Comparison of ENCODE assay signal across 24 mouse cellular contexts in genomic region chr11:54939501-54939900, GRCm38 (mm10). TPM values are rescaled to one million over a fixed set of nuclear protein-coding genes. Genes with fewer than 3 reads are reported as not detected.
A peak's percentile ranks its signal among the peaks of the same experiment; 100 is the strongest.
DNase-seq lines count a peak whose midpoint lies in the region; ATAC-seq and TF ChIP-seq lines count a peak whose summit lies in the region.
"Had no signal": no experiment of that assay in that cellular context is flagged by ENCODE, and none has a peak within 500 bp of the region (broad histone marks: within the 10 kb centered on the region; RNA-seq: fewer than 3 reads in every experiment).

No protein-coding gene starts in this region.

- no peak overlapping the region for H3K9ac ChIP-seq in hindbrain, postnatal 0 days (replicated peaks; ENCODE audit: low read length)
- H3K9ac ChIP-seq: limb, embryonic 13.5 days; liver, embryonic 12.5 days; neural tube, embryonic 15.5 days had no signal

- H3K36me3 ChIP-seq in hindbrain, embryonic 10.5 days: peaks cover 40% of the 10 kb centered on the region
- H3K36me3 ChIP-seq in hindbrain, postnatal 0 days (ENCODE audit: insufficient read depth, low read length): peaks cover 8% of the 10 kb centered on the region; the same call in 1 of the 2 replicates

- H3K27me3 ChIP-seq in hindbrain, embryonic 10.5 days (ENCODE audit: insufficient read depth, poor library complexity, severe bottlenecking): no peaks in the 10 kb centered on the region
- H3K27me3 ChIP-seq in hindbrain, postnatal 0 days (ENCODE audit: insufficient read depth, low read length): no peaks in the 10 kb centered on the region
- H3K27me3 ChIP-seq: CH12.LX; limb, embryonic 13.5 days; liver, embryonic 12.5 days; neural tube, embryonic 15.5 days; Patski had no signal

- H3K4me3 ChIP-seq in hindbrain, embryonic 10.5 days: no peak overlapping the region
- no peak overlapping the region for H3K4me3 ChIP-seq in hindbrain, postnatal 0 days (ENCODE audit: low read length)
- H3K4me3 ChIP-seq: limb, embryonic 13.5 days; liver, embryonic 12.5 days; neural tube, embryonic 15.5 days had no signal

- 0 out of 2 replicates have a peak overlapping the region, but pooled peaks have one; percentile 9 for H3K27ac ChIP-seq in hindbrain, embryonic 10.5 days
- no peak overlapping the region for H3K27ac ChIP-seq in hindbrain, postnatal 0 days
- H3K27ac ChIP-seq: limb, embryonic 13.5 days; liver, embryonic 12.5 days; neural tube, embryonic 15.5 days had no signal

- H3K9me3 ChIP-seq in hindbrain, embryonic 10.5 days: no peaks in the 10 kb centered on the region
- no peaks in the 10 kb centered on the region for H3K9me3 ChIP-seq in hindbrain, postnatal 0 days (ENCODE audit: low read length)
- H3K9me3 ChIP-seq: G1E; limb, embryonic 13.5 days; liver, embryonic 12.5 days; neural tube, embryonic 15.5 days had no signal

- peak; percentile 39 for DNase-seq in cerebellum, adult 9-10 months
- DNase-seq in cerebellum, postnatal 36 days: no peak
- DNase-seq in hindbrain, embryonic 10.5 days (ENCODE audit: low spot score): no peak
- DNase-seq in hindbrain, postnatal 0 days (ENCODE audit: low spot score): no peak
- peak; percentile 54 for DNase-seq in brain, adult 2 months (ENCODE audit: low read depth, low spot score)
- peak; percentile 38 for DNase-seq in cerebellum, postnatal 25 days
- DNase-seq in ovary, postnatal 14 days (ENCODE audit: low spot score): no peak
- DNase-seq: B cell, adult 2 months; gastrocnemius, postnatal 36 days; kidney, adult 8-10 months; kidney, postnatal 14 days; lung, adult 18-20 months; lung, postnatal 10 days; spleen, adult 18-20 months had no signal

- ATAC-seq in hindbrain, postnatal 0 days: no peak
- no peak for ATAC-seq in erythroblast, adult 5-6 weeks (replicated peaks; ENCODE audit: low FRiP score, poor library complexity, severe bottlenecking)
- ATAC-seq: forebrain, embryonic 14.5 days; liver, embryonic 12.5 days; Patski had no signal

- H3K4me1 ChIP-seq in hindbrain, embryonic 10.5 days (replicated peaks): peaks cover 37% of the 10 kb centered on the region
- peaks cover 3% of the 10 kb centered on the region; the same call in 1 of the 2 replicates for H3K4me1 ChIP-seq in hindbrain, postnatal 0 days (ENCODE audit: insufficient read depth, low read length)

- WGBS in hindbrain, embryonic 10.5 days: 84% methylated on average over 8 of the region's 8 CpGs
- 75% methylated on average over 8 of the region's 8 CpGs for WGBS in hindbrain, postnatal 0 days

- no peak overlapping the region for H3K4me2 ChIP-seq in hindbrain, postnatal 0 days (ENCODE audit: low read depth, low read length)
- H3K4me2 ChIP-seq: limb, embryonic 13.5 days; liver, embryonic 12.5 days; midbrain, embryonic 11.5 days; neural tube, embryonic 15.5 days had no signal

- TF ChIP-seq CTCF in hindbrain, postnatal 0 days (IDR thresholded peaks at IDR 0.05; ENCODE audit: low read depth): no peak

RNA-seq across cellular contexts. Expression of gene Tnip1, which starts 23.2 kb away (rescaled TPM):
- 14.2 and 14.7 TPM in 2 replicates for polyA plus RNA-seq in hindbrain, embryonic 10.5 days (2016; fragmentation: Nextera tagmentation; extraction: Ambion mirVana)
- total RNA-seq in hindbrain, postnatal 0 days (2014; rRNA removed): 15.3 and 16.7 TPM in 2 replicates
- polyA plus RNA-seq in hindbrain, postnatal 0 days (2015; fragmentation: Nextera tagmentation; extraction: Ambion mirVana): 17.1 and 19.8 TPM in 2 replicates
- total RNA-seq in erythroblast, adult 5-6 weeks (2015; ENCODE audit: low replicate concordance): 13.6 and 13.8 TPM in 2 replicates
- total RNA-seq in erythroblast, adult 5-6 weeks (2017; ENCODE audit: low replicate concordance): 20.5 and 25.6 TPM in 2 replicates

RNA-seq across cellular contexts. Expression of gene Gpx3, which starts 37.2 kb away (rescaled TPM):
- polyA plus RNA-seq in hindbrain, embryonic 10.5 days (2016; fragmentation: Nextera tagmentation; extraction: Ambion mirVana): 108 and 121 TPM in 2 replicates
- total RNA-seq in hindbrain, postnatal 0 days (2014; rRNA removed): 28.5 and 30.5 TPM in 2 replicates
- polyA plus RNA-seq in hindbrain, postnatal 0 days (2015; fragmentation: Nextera tagmentation; extraction: Ambion mirVana): 78.0 and 78.1 TPM in 2 replicates
- total RNA-seq in erythroblast, adult 5-6 weeks (2015; ENCODE audit: low replicate concordance): 20.9 and 32.1 TPM in 2 replicates
- total RNA-seq in erythroblast, adult 5-6 weeks (2017; ENCODE audit: low replicate concordance): 0.84 and 1.8 TPM in 2 replicates
- total RNA-seq: CH12.LX; G1E; hematopoietic stem cell, adult 5-6 weeks had no signal
- polyA plus RNA-seq: G1E had no signal

Comparison
In these comparisons a context has a peak if more than half of its experiments do, and no peak if none do; other contexts are left out.
1. DNase-seq: peak in cerebellum, adult 9-10 months (single experiment), brain, adult 2 months (single experiment) and cerebellum, postnatal 25 days (2 of 2); none in cerebellum, postnatal 36 days (0 of 2), hindbrain, embryonic 10.5 days (single experiment), hindbrain, postnatal 0 days (single experiment) and ovary, postnatal 14 days (single experiment).